Mouse (Mus musculus): Measurements from ENCODE around the gene Lelp1.

GRCm38 (mm10) chr3:92153322-92153721, 10.8 kb upstream of the Lelp1 start:
- TF ChIP-seq POLR2A (IDR thresholded peaks at IDR 0.05; ENCODE audit: insufficient read depth, low read depth, low read length) (no peak), CTCF (IDR thresholded peaks at IDR 0.05; ENCODE audit: insufficient read depth, low read depth, low read length) (no peak)
